Mouse (Mus musculus) liver, postnatal 0 days (tissue): ENCODE data around the gene Glt8d2. TPM values are rescaled to one million over a fixed set of nuclear protein-coding genes. Genes with fewer than 3 reads are reported as not detected.
A peak's percentile ranks its signal among the peaks of the same experiment; 100 is the strongest.

Source experiments
- ATAC-seq: fragments of 200-750 bp; cut with Nextera tagmentation; 2 replicates; pipeline ENCODE4 v1.8.0; 2017; ENCODE audit warnings: mild to moderate bottlenecking, moderate library complexity
- DNase-seq: peaks from one replicate; pipeline ENCODE4 v3.0.0-alpha.2; 2016
- H3K27ac ChIP-seq: fragments of 300-500 bp; sonication (generic); 2 replicates; pipeline ENCODE4 v1.5.1; 2014; ENCODE audit warnings: antibody characterized with exemption, moderate library complexity, mild to moderate bottlenecking, low read depth
- H3K27me3 ChIP-seq: fragments of 300-500 bp; sonication (generic); 2 replicates; pipeline ENCODE4 v1.6.1; 2014; ENCODE audit warnings: low read length, control low read depth, mixed read lengths; ENCODE audit not compliant: insufficient read depth
- H3K36me3 ChIP-seq: fragments of 300-500 bp; sonication (generic); replicated peaks from 2 replicates; pipeline ENCODE4 v1.6.1; 2014; ENCODE audit warnings: mild to moderate bottlenecking, control low read depth, low read length, moderate library complexity, mixed read lengths; ENCODE audit not compliant: insufficient read depth
- H3K4me1 ChIP-seq: fragments of 300-500 bp; sonication (generic); 2 replicates; pipeline ENCODE4 v1.6.1; 2014; ENCODE audit warnings: antibody characterized with exemption, mild to moderate bottlenecking, control low read depth; ENCODE audit not compliant: insufficient read depth
- H3K4me2 ChIP-seq: fragments of 300-500 bp; sonication (generic); 2 replicates; pipeline ENCODE4 v1.6.1; 2014; ENCODE audit warnings: low read depth, mild to moderate bottlenecking, low read length, moderate library complexity, mixed read lengths
- H3K4me3 ChIP-seq: fragments of 300-500 bp; sonication (generic); 2 replicates; pipeline ENCODE4 v1.5.1; 2014; ENCODE audit warnings: low read depth, low read length
- H3K9ac ChIP-seq: fragments of 300-500 bp; sonication (generic); replicated peaks from 2 replicates; pipeline ENCODE4 v1.6.1; 2014; ENCODE audit warnings: mild to moderate bottlenecking, moderate library complexity
- H3K9me3 ChIP-seq: fragments of 300-500 bp; sonication (generic); 2 replicates; pipeline ENCODE4 v1.6.1; 2016; ENCODE audit warnings: mild to moderate bottlenecking, control low read depth, low read length, mixed read lengths
- CTCF ChIP-seq: sonication (generic); IDR thresholded peaks from 2 replicates; pipeline ENCODE4 v1.5.1; 2016; ENCODE audit warnings: antibody characterized with exemption, low read depth
- EP300 ChIP-seq: IDR thresholded peaks from 2 replicates; pipeline ENCODE4 v1.6.1; 2016; ENCODE audit warnings: antibody characterized with exemption, low read depth, mild to moderate bottlenecking
- WGBS: fragments of 180-500 bp; shearing (Covaris S2); extraction: QIAGEN DNeasy Blood & Tissue Kit; methylation state at CpG from one replicate; pipeline ENCODE4 v1.1.7; 2014; ENCODE audit not compliant: insufficient replicate concordance; 5-methylcytosine and 5-hydroxymethylcytosine counted together
- polyA plus RNA-seq: library from polyadenylated mRNA; unstranded; fragments of >200 nt; fragmentation: Nextera tagmentation; extraction: Ambion mirVana; gene quantifications from 2 replicates; pipeline ENCODE4 v1.2.1, GENCODE M21; 2015

Glt8d2 gene
- polyA plus RNA-seq, 1 experiment from 2014 or later = 0.12 TPM

DNA sequence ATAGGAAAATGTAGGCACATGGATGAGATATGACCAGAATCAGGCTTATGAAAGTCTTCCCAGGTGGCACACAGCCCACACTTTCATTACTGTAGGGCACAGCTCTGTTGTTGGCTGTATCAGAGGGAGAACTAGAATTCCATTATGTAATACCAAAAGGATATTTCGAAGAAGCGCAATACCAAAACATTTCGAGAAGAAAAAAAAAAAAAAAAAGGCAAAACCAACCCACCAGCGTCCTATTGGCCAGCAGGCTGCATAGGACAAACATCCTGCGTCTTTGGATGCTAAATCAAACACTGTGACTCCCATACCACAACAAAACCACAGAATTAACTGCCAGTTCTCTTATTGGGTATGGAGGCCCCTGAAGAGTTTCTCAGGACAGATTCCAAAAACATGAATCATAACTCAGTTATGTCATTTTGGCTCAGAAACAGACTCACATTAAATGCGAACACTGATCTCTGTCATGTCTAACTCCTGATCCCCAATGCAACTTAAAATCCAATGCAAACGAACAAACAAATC is 704 bp downstream of the Glt8d2 start:
- no peak for DNase-seq
- H3K36me3 ChIP-seq = no peaks in the 10 kb centered on the region
- no peak for TF ChIP-seq EP300
- TF ChIP-seq CTCF = no peak
- ATAC-seq = no peak
- 0 out of 2 replicates have a peak, but pooled peaks cover 3% of the 10 kb centered on the region for H3K27me3 ChIP-seq
- H3K4me2 ChIP-seq = no peak overlapping the region
- WGBS = 48% methylated on average over 7 of the region's 7 CpGs
- H3K27ac ChIP-seq = no peak overlapping the region
- no peak overlapping the region for H3K4me3 ChIP-seq
- no peaks in the 10 kb centered on the region for H3K9me3 ChIP-seq
- peaks cover 5% of the 10 kb centered on the region; the same call in 1 of the 2 replicates for H3K4me1 ChIP-seq
- no peak overlapping the region for H3K9ac ChIP-seq

GRCm38 (mm10) chr10:82685440-82685839 is 5.0 kb downstream of the Glt8d2 start:
- Histone ChIP-seq H3K27ac (no peak overlapping the region), H3K9ac (no peak overlapping the region), H3K27me3 (no peaks in the 10 kb centered on the region), H3K9me3 (no peaks in the 10 kb centered on the region), H3K4me1 (peaks cover 2% of the 10 kb centered on the region; the same call in 1 of the 2 replicates), H3K4me3 (no peak overlapping the region), H3K4me2 (no peak overlapping the region), H3K36me3 (no peaks in the 10 kb centered on the region)
- DNase-seq = no peak
- peak; percentile 53 for ATAC-seq
- 42% methylated on average over 2 of the region's 2 CpGs for WGBS
- no peak for TF ChIP-seq EP300
- no peak for TF ChIP-seq CTCF

DNA sequence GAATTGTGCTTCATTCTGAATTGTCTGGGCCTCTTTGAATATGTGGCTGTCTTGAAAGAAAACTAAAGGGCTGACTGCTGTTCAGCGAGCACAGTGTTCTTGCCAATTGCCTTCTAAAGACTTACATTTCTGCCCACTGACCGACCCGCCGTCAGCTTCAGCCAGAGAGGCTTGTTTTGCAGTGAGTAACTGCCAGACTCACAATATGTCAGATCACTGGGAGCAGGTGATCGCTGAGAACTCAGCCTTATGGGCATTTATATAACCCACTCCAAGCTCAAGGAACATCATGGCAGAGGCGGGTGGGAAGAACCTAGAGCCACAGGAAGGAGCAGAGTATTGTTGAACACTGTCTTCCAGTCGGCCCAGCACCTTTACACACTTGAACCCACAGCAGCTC is 8.8 kb downstream of the Glt8d2 start:
- Histone ChIP-seq H3K9ac (no peak overlapping the region), H3K27ac (no peak overlapping the region), H3K9me3 (no peaks in the 10 kb centered on the region), H3K36me3 (no peaks in the 10 kb centered on the region), H3K4me3 (no peak overlapping the region), H3K4me1 (no peaks in the 10 kb centered on the region), H3K4me2 (no peak overlapping the region), H3K27me3 (no peaks in the 10 kb centered on the region)
- no peak for TF ChIP-seq CTCF
- no peak for TF ChIP-seq EP300
- ATAC-seq = no peak
- no peak for DNase-seq
- 76% methylated on average over 7 of the region's 7 CpGs for WGBS

DNA sequence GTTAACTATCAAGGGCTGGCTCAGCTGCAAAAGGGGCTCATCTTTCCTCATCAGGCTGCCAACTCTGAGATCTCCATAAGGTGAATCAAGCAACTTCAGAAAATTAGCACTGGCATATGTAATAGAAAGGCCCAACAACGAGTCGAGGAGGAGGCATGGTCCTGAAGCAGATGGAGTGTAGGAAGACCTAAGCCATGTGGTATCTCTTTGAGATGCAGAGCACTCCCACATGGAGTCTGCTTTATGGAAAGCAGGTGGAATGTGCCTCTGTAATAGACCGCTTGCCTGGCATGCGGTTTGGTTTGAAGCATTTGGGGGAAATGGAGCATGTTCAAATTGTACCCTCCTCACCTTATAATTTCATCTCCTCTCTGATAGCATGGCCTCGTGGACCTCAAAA is 9.7 kb downstream of the Glt8d2 start:
- DNase-seq = no peak
- H3K9me3 ChIP-seq = no peaks in the 10 kb centered on the region

DNA sequence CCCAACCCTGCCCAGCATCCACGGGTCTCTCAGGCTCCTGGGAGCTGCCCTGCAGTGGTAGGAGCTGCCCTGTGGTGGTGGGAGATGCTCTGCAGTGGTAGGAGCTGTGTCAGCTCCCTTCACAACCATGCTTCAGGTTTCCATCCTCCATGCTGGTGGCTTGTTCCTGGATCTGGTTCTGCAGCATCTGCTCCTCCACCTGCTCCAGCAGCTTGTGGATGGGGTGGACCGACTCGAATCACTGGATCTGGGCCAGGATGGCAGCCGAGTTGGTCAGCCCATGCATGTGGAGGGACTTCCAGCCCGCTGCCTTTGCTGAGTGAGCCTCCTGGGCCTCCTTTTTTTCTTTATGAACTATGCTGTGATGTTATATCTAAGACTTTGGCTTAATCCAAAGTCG is 13.5 kb downstream of the Glt8d2 start:
- no peaks in the 10 kb centered on the region for H3K27me3 ChIP-seq
- no peak overlapping the region for H3K4me2 ChIP-seq
- no peak overlapping the region for H3K27ac ChIP-seq
- DNase-seq (no peak), ATAC-seq (no peak)
- no peak overlapping the region for H3K9ac ChIP-seq
- no peaks in the 10 kb centered on the region for H3K4me1 ChIP-seq
- 68% methylated on average over 6 of the region's 6 CpGs for WGBS
- no peak for TF ChIP-seq EP300
- TF ChIP-seq CTCF = no peak
- H3K9me3 ChIP-seq = no peaks in the 10 kb centered on the region
- no peaks in the 10 kb centered on the region for H3K36me3 ChIP-seq
- no peak overlapping the region for H3K4me3 ChIP-seq

More for the DNA sequence above, 9.7 kb downstream of the Glt8d2 start:
- no peak overlapping the region for H3K27ac ChIP-seq
- H3K27me3 ChIP-seq = no peaks in the 10 kb centered on the region
- no peak for ATAC-seq
- 83% methylated on average over 5 of the region's 5 CpGs for WGBS
- H3K4me1 ChIP-seq = no peaks in the 10 kb centered on the region
- no peak overlapping the region for H3K4me3 ChIP-seq
- no peak overlapping the region for H3K9ac ChIP-seq
- no peaks in the 10 kb centered on the region for H3K36me3 ChIP-seq
- TF ChIP-seq CTCF (no peak), EP300 (no peak)
- no peak overlapping the region for H3K4me2 ChIP-seq

- WGBS = 44% methylated on average over 6 of the region's 6 CpGs
- no peak for ATAC-seq
These were observed 20.2 kb downstream of the Glt8d2 start for GRCm38 (mm10) chr10:82670205-82670604.

More at GRCm38 (mm10) chr10:82670205-82670604, 20.2 kb downstream of the Glt8d2 start:
- 0 out of 2 replicates have a peak, but pooled peaks cover 4% of the 10 kb centered on the region for H3K4me1 ChIP-seq
- H3K27ac ChIP-seq = no peak overlapping the region
- no peaks in the 10 kb centered on the region for H3K27me3 ChIP-seq
- no peak overlapping the region for H3K4me2 ChIP-seq
- DNase-seq = no peak
- no peaks in the 10 kb centered on the region for H3K36me3 ChIP-seq
- TF ChIP-seq CTCF (no peak), EP300 (no peak)
- H3K4me3 ChIP-seq = no peak overlapping the region
- H3K9ac ChIP-seq = no peak overlapping the region
- H3K9me3 ChIP-seq = no peaks in the 10 kb centered on the region
